Mouse (Mus musculus) megakaryocyte, adult 5-6 weeks (primary cell): ENCODE measurements around the gene Pinlyp. TPM values are rescaled to one million over a fixed set of nuclear protein-coding genes. Genes with fewer than 3 reads are reported as not detected.

Experiments used
- ATAC-seq: 2 replicates; pipeline ENCODE4 v1.8.0; 2016; ENCODE audit warnings: mild to moderate bottlenecking, inconsistent platforms; ENCODE audit not compliant: poor library complexity, severe bottlenecking
- total RNA-seq, 2 experiments: library from RNA; stranded (forward) in 1 of 2; stranded (reverse) in 1 of 2; fragments of 153-499, 151-499 nt in 1 of 2; fragments of 221-1000, 200-1000 nt in 1 of 2; gene quantifications; 2 replicates each; pipeline versions ENCODE4 v1.2.3 to v1.2.4; 2015 to 2017

The Pinlyp gene
- total RNA-seq (2015): not detected in 2 replicates
- not detected in 2 replicates for total RNA-seq (2017)

GRCm38 (mm10) chr7:24546068-24546614, at the start of gene Pinlyp, which contains the start of gene Xrcc1:
TSS of gene Pinlyp (minus strand) at chr7:24546118.
TSS of gene Xrcc1 (plus strand) at chr7:24546289.
- 0 out of 2 replicates have a peak, but pooled peaks have one; percentile 1 for ATAC-seq

- ATAC-seq: peak; percentile 73
Observed at GRCm38 (mm10) chr7:24595464-24595863, 49.5 kb upstream of the Pinlyp start.

GRCm38 (mm10) chr7:24594309-24594803, 48.4 kb upstream of the Pinlyp start:
- ATAC-seq: no peak

GRCm38 (mm10) chr7:24593621-24594308, 47.8 kb upstream of the Pinlyp start:
- peak; percentile 82 for ATAC-seq

GRCm38 (mm10) chr7:24592781-24593180, 46.9 kb upstream of the Pinlyp start:
- no peak for ATAC-seq

GRCm38 (mm10) chr7:24592163-24592562, 46.2 kb upstream of the Pinlyp start:
- no peak for ATAC-seq

- no peak for ATAC-seq
Observed at GRCm38 (mm10) chr7:24591735-24592134, 45.8 kb upstream of the Pinlyp start.

- ATAC-seq: 0 out of 2 replicates have a peak, but pooled peaks have one; percentile 21
Observed at GRCm38 (mm10) chr7:24588336-24588735, 42.4 kb upstream of the Pinlyp start.

GRCm38 (mm10) chr7:24587330-24588105, 41.6 kb upstream of the Pinlyp start, which contains the start of the genes Ethe1 and Zfp575:
TSS of gene Ethe1 (plus strand) at chr7:24587543.
TSS of gene Zfp575 (minus strand) at chr7:24587641.
- no peak for ATAC-seq

- peak; percentile 56 for ATAC-seq
Observed at GRCm38 (mm10) chr7:24586828-24587227, 40.9 kb upstream of the Pinlyp start.

GRCm38 (mm10) chr7:24585995-24586394, 40.1 kb upstream of the Pinlyp start:
- no peak for ATAC-seq

- ATAC-seq: no peak
Observed at GRCm38 (mm10) chr7:24584876-24585275, 39.0 kb upstream of the Pinlyp start.

- ATAC-seq: no peak
Observed at GRCm38 (mm10) chr7:24577811-24578210, 31.9 kb upstream of the Pinlyp start.

GRCm38 (mm10) chr7:24574224-24574796, 28.4 kb upstream of the Pinlyp start:
- no peak for ATAC-seq

GRCm38 (mm10) chr7:24572455-24572854, 26.5 kb upstream of the Pinlyp start:
- no peak for ATAC-seq

GRCm38 (mm10) chr7:24571071-24571470, 25.2 kb upstream of the Pinlyp start:
- ATAC-seq: no peak

- ATAC-seq: no peak
Observed at GRCm38 (mm10) chr7:24568512-24568911, 22.6 kb upstream of the Pinlyp start.

- no peak for ATAC-seq
Observed at GRCm38 (mm10) chr7:24566206-24566605, 20.3 kb upstream of the Pinlyp start.

- no peak for ATAC-seq
Observed at GRCm38 (mm10) chr7:24565627-24566026, 19.7 kb upstream of the Pinlyp start.

GRCm38 (mm10) chr7:24564607-24565265, 18.8 kb upstream of the Pinlyp start:
- peak; percentile 99 for ATAC-seq
